Mouse (Mus musculus): ENCODE results near the gene Odam.

DNA sequence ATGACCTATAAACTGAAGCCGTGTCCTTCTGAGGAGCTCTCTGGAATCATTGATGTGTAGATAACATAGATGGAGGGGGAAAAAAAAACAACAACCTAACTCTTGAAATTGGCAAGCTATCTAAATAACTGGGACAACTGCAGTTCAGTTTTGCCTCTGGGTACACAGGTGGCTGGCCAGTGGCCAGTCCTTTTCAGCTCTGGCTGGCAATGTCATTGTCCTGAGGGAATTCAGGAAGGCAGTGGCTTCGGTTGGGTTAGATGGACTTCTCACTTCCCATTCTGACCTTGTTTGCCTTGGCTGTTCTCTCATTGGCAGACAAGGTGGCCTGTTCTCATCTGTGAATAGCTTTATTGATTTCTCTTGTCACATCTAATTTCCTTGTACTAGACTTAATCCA, 14.7 kb upstream of the Odam start:
- TF ChIP-seq POLR2A (IDR thresholded peaks at IDR 0.05; ENCODE audit: insufficient read length, low read depth) (no peak), MYOG (IDR thresholded peaks at IDR 0.05; ENCODE audit: control insufficient read depth in 1 of 3, insufficient read depth in 1 of 3, insufficient read length in 2 of 3, low read depth in 2 of 3) (no peak), TCF12 (IDR thresholded peaks at IDR 0.05; ENCODE audit: insufficient read depth, poor library complexity, severe bottlenecking) (no peak), SRF (IDR thresholded peaks at IDR 0.05; ENCODE audit: control insufficient read depth, insufficient read length, low read depth) (no peak), USF1 (IDR thresholded peaks at IDR 0.05; ENCODE audit: low read depth) (no peak), POLR2AphosphoS2 (IDR thresholded peaks at IDR 0.05; ENCODE audit: insufficient read length, low read depth) (no peak), MAX (IDR thresholded peaks at IDR 0.05; ENCODE audit: low read depth) (no peak), E2F4 (IDR thresholded peaks at IDR 0.05; ENCODE audit: insufficient read depth) (no peak), CEBPB (IDR thresholded peaks at IDR 0.05; ENCODE audit: insufficient read depth, poor library complexity, severe bottlenecking) (no peak)
